Mouse (Mus musculus): Measurements from ENCODE around the gene Zfp977. TPM values are rescaled to one million over a fixed set of nuclear protein-coding genes. Genes with fewer than 3 reads are reported as not detected.
"Not testable (repeated sequence)": the region's sequence is repeated elsewhere in the genome, so short reads cannot be mapped to it uniquely, and the experiment has no call there.

Gene Zfp977
- 1.0 and 1.3 TPM in 2 replicates for polyA plus RNA-seq (2016; fragmentation: Nextera tagmentation; extraction: Ambion mirVana)

- not testable (repeated sequence) for H3K27ac ChIP-seq (replicated peaks); H3K4me3 ChIP-seq; H3K36me3 ChIP-seq; H3K4me1 ChIP-seq; H3K27me3 ChIP-seq (ENCODE audit: low read depth, poor library complexity, severe bottlenecking); DNase-seq (ENCODE audit: low spot score)
- WGBS = 87% methylated on average over 11 of the region's 11 CpGs
- peaks cover 74% of the 10 kb centered on the region for H3K9me3 ChIP-seq (replicated peaks)
These were observed at the start of gene Zfp977 for GRCm38 (mm10) chr7:42592413-42592812. Gene Zfp977 (minus strand): TSS chr7:42592547.

GRCm38 (mm10) chr7:42631031-42631430 lies 38.7 kb upstream of the Zfp977 start:
- H3K36me3 ChIP-seq; H3K4me1 ChIP-seq; H3K27ac ChIP-seq (replicated peaks); DNase-seq (ENCODE audit: low spot score); H3K27me3 ChIP-seq (ENCODE audit: low read depth, poor library complexity, severe bottlenecking); H3K4me3 ChIP-seq: not testable (repeated sequence)
- peaks cover 65% of the 10 kb centered on the region for H3K9me3 ChIP-seq (replicated peaks)

- not testable (repeated sequence) for H3K4me1 ChIP-seq; H3K36me3 ChIP-seq; H3K27me3 ChIP-seq (ENCODE audit: low read depth, poor library complexity, severe bottlenecking); H3K27ac ChIP-seq (replicated peaks); H3K4me3 ChIP-seq; DNase-seq (ENCODE audit: low spot score)
- H3K9me3 ChIP-seq (replicated peaks) = peaks cover 80% of the 10 kb centered on the region
These were observed 3.3 kb upstream of the Zfp977 start for GRCm38 (mm10) chr7:42595666-42596065.

- not testable (repeated sequence) for H3K36me3 ChIP-seq; H3K27me3 ChIP-seq (ENCODE audit: low read depth, poor library complexity, severe bottlenecking); H3K4me3 ChIP-seq; H3K27ac ChIP-seq (replicated peaks); H3K4me1 ChIP-seq; DNase-seq (ENCODE audit: low spot score)
- H3K9me3 ChIP-seq (replicated peaks) = peaks cover 78% of the 10 kb centered on the region
These were observed 1.0 kb downstream of the Zfp977 start for GRCm38 (mm10) chr7:42591311-42591710.

GRCm38 (mm10) chr7:42578488-42578887 lies 13.9 kb downstream of the Zfp977 start, which contains the start of gene Gm21028:
Gene Gm21028 (minus strand): TSS chr7:42578588.
- 94% methylated on average over 5 of the region's 5 CpGs for WGBS
- H3K9me3 ChIP-seq (replicated peaks) = peaks cover 93% of the 10 kb centered on the region
- DNase-seq (ENCODE audit: low spot score) = no peak
- H3K36me3 ChIP-seq = no peaks in the 10 kb centered on the region
- no peaks in the 10 kb centered on the region for H3K4me1 ChIP-seq
- no peaks in the 10 kb centered on the region for H3K27me3 ChIP-seq (ENCODE audit: low read depth, poor library complexity, severe bottlenecking)
- no peak within 1 kb of the TSS for H3K27ac ChIP-seq (replicated peaks)
- H3K4me3 ChIP-seq = no peak within 1 kb of the TSS

- Histone ChIP-seq H3K36me3 (no peaks in the 10 kb centered on the region), H3K27me3 (ENCODE audit: low read depth, poor library complexity, severe bottlenecking) (no peaks in the 10 kb centered on the region), H3K9me3 (replicated peaks) (peaks cover 49% of the 10 kb centered on the region), H3K4me3 (no peak overlapping the region), H3K4me1 (no peaks in the 10 kb centered on the region), H3K27ac (replicated peaks) (no peak overlapping the region)
- DNase-seq (ENCODE audit: low spot score) = no peak
- 80% methylated on average over 3 of the region's 3 CpGs for WGBS
These were observed 40.6 kb downstream of the Zfp977 start for GRCm38 (mm10) chr7:42551766-42552165.

Small RNA genes within 50 kb of the gene (microRNA-seq; reads per million reads assigned to microRNA genes)
- gene Gm24938 = not detected

Other genes starting within 250 kb of the Zfp977 start
- not detected in 2 replicates for gene 4933421I07Rik, start 144.4 kb downstream of the Zfp977 start, polyA plus RNA-seq (2016; fragmentation: Nextera tagmentation; extraction: Ambion mirVana)
- 11.7 and 11.8 TPM in 2 replicates for gene Zfp141, start 86.8 kb downstream of the Zfp977 start, polyA plus RNA-seq (2016; fragmentation: Nextera tagmentation; extraction: Ambion mirVana)
- gene Gm21028, start 14.0 kb downstream of the Zfp977 start, polyA plus RNA-seq (2016; fragmentation: Nextera tagmentation; extraction: Ambion mirVana) = not detected in 2 replicates
- gene Zfp976, start 50.0 kb upstream of the Zfp977 start, polyA plus RNA-seq (2016; fragmentation: Nextera tagmentation; extraction: Ambion mirVana) = 2.7 and 2.9 TPM in 2 replicates
- 7.2 and 8.1 TPM in 2 replicates for gene Zfp975, start 100.2 kb upstream of the Zfp977 start, polyA plus RNA-seq (2016; fragmentation: Nextera tagmentation; extraction: Ambion mirVana)
- gene Gm17067, start 134.5 kb upstream of the Zfp977 start, polyA plus RNA-seq (2016; fragmentation: Nextera tagmentation; extraction: Ambion mirVana) = not detected in 2 replicates
- not detected in 2 replicates for gene Vmn2r62, start 201.0 kb upstream of the Zfp977 start, polyA plus RNA-seq (2016; fragmentation: Nextera tagmentation; extraction: Ambion mirVana)

Measured in midbrain, embryonic 10.5 days (tissue).